Mouse (Mus musculus) embryonic fibroblast, embryonic 13.5 days (primary cell): ENCODE results near the gene Ankrd26.

Source experiments
- CTCF ChIP-seq: IDR thresholded peaks from 2 replicates; pipeline ENCODE4 v1.5.1; 2011; ENCODE audit warnings: mild to moderate bottlenecking, control low read depth, low read length, moderate library complexity, borderline replicate concordance; ENCODE audit not compliant: insufficient read depth
- POLR2A ChIP-seq: IDR thresholded peaks from 2 replicates; pipeline ENCODE4 v1.6.1; 2011; ENCODE audit warnings: low read depth, mild to moderate bottlenecking, control low read depth, low read length, moderate library complexity

- no peak for TF ChIP-seq POLR2A
- no peak for TF ChIP-seq CTCF
Observed at GRCm38 (mm10) chr6:118594070-118594469, 32.0 kb upstream of the Ankrd26 start.
